Mouse (Mus musculus) midbrain, embryonic 16.5 days (tissue): ENCODE measurements around the gene Usp16. TPM values are rescaled to one million over a fixed set of nuclear protein-coding genes. Genes with fewer than 3 reads are reported as not detected.
A peak's percentile ranks its signal among the peaks of the same experiment; 100 is the strongest.

Experiments
- ATAC-seq: fragments of 200-750 bp; cut with Nextera tagmentation; 2 replicates; pipeline ENCODE4 v1.8.0; 2017; ENCODE audit warnings: moderate TSS enrichment
- H3K27ac ChIP-seq: fragments of 300-500 bp; sonication (generic); 2 replicates; pipeline ENCODE4 v1.5.1; 2014; ENCODE audit warnings: mild to moderate bottlenecking, low read length, mixed read lengths
- H3K27me3 ChIP-seq: fragments of 300-500 bp; sonication (generic); 2 replicates; pipeline ENCODE4 v1.6.1; 2014; ENCODE audit warnings: low read depth, low read length, mixed read lengths; ENCODE audit not compliant: control insufficient read depth, insufficient read depth
- H3K36me3 ChIP-seq: fragments of 300-500 bp; sonication (generic); 2 replicates; pipeline ENCODE4 v1.6.1; 2014; ENCODE audit warnings: mild to moderate bottlenecking, low read length, moderate library complexity, mixed read lengths; ENCODE audit not compliant: control insufficient read depth, insufficient read depth
- H3K4me1 ChIP-seq: fragments of 300-500 bp; sonication (generic); 2 replicates; pipeline ENCODE4 v1.6.1; 2014; ENCODE audit warnings: mild to moderate bottlenecking, low read length, mixed read lengths; ENCODE audit not compliant: control insufficient read depth, insufficient read depth
- H3K4me2 ChIP-seq: fragments of 300-500 bp; sonication (generic); 2 replicates; pipeline ENCODE4 v1.6.1; 2014; ENCODE audit warnings: mild to moderate bottlenecking, low read length, mixed read lengths
- H3K4me3 ChIP-seq: fragments of 300-500 bp; sonication (generic); 2 replicates; pipeline ENCODE4 v1.5.1; 2014; ENCODE audit warnings: low read depth, mild to moderate bottlenecking, low read length, moderate library complexity, mixed read lengths
- H3K9ac ChIP-seq: fragments of 300-500 bp; sonication (generic); 2 replicates; pipeline ENCODE4 v1.6.1; 2014; ENCODE audit warnings: low read depth, low read length, mixed read lengths
- H3K9me3 ChIP-seq: fragments of 300-500 bp; sonication (generic); replicated peaks from 2 replicates; pipeline ENCODE4 v1.6.1; 2014; ENCODE audit warnings: mild to moderate bottlenecking, low read length, mixed read lengths; ENCODE audit not compliant: control insufficient read depth, poor library complexity, severe bottlenecking
- WGBS: fragments of 180-500 bp; shearing (Covaris S2); extraction: QIAGEN DNeasy Blood & Tissue Kit; methylation state at CpG from one replicate; pipeline ENCODE4 v1.1.7; 2014; 5-methylcytosine and 5-hydroxymethylcytosine counted together
- polyA plus RNA-seq: library from polyadenylated mRNA; unstranded; fragments of >200 nt; fragmentation: Nextera tagmentation; extraction: Ambion mirVana; gene quantifications from 2 replicates; pipeline ENCODE4 v1.2.1, GENCODE M21; 2015

Usp16 gene
- polyA plus RNA-seq, 1 experiment from 2014 or later, result 44.4 TPM

- H3K9me3 ChIP-seq, result no peaks in the 10 kb centered on the region
- H3K4me3 ChIP-seq, result no peak overlapping the region
- no peaks in the 10 kb centered on the region for H3K27me3 ChIP-seq
- H3K4me2 ChIP-seq, result no peak overlapping the region
- peak; percentile 48; the same call in 1 of the 2 replicates for ATAC-seq
- no peaks in the 10 kb centered on the region for H3K4me1 ChIP-seq
- no peak overlapping the region for H3K27ac ChIP-seq
- no peak overlapping the region for H3K9ac ChIP-seq
- 73% methylated on average over 8 of the region's 8 CpGs for WGBS
- no peaks in the 10 kb centered on the region for H3K36me3 ChIP-seq
Measured at GRCm38 (mm10) chr16:87527553-87528249, 73.2 kb downstream of the Usp16 start.

GRCm38 (mm10) chr16:87528755-87529154 is 74.3 kb downstream of the Usp16 start:
- H3K27me3 ChIP-seq, result no peaks in the 10 kb centered on the region
- 74% methylated on average over 10 of the region's 10 CpGs for WGBS
- H3K4me2 ChIP-seq, result no peak overlapping the region
- no peak overlapping the region for H3K4me3 ChIP-seq
- H3K27ac ChIP-seq, result no peak overlapping the region
- no peak overlapping the region for H3K9ac ChIP-seq
- no peak for ATAC-seq
- H3K4me1 ChIP-seq, result no peaks in the 10 kb centered on the region
- no peaks in the 10 kb centered on the region for H3K36me3 ChIP-seq
- H3K9me3 ChIP-seq, result no peaks in the 10 kb centered on the region

Other genes with a start within 250 kb of the Usp16 start
- 18.2 and 18.8 TPM in 2 replicates for gene N6amt1, start 100.5 kb upstream of the Usp16 start, polyA plus RNA-seq
- gene Ltn1, start 22.1 kb upstream of the Usp16 start, polyA plus RNA-seq, result 23.7 and 28.7 TPM in 2 replicates
- gene Rwdd2b, start 14.1 kb upstream of the Usp16 start, polyA plus RNA-seq, result 14.9 and 15.6 TPM in 2 replicates
- gene Cct8, start 41.2 kb downstream of the Usp16 start, polyA plus RNA-seq, result 401 and 428 TPM in 2 replicates
- not detected in 2 replicates for gene Map3k7cl, start 98.6 kb downstream of the Usp16 start, polyA plus RNA-seq
- 14.3 and 15.9 TPM in 2 replicates for gene Bach1, start 244.2 kb downstream of the Usp16 start, polyA plus RNA-seq